Mouse (Mus musculus) hindbrain, embryonic 11.5 days (tissue): ENCODE data around the gene Myl12a. TPM values are rescaled to one million over a fixed set of nuclear protein-coding genes. Genes with fewer than 3 reads are reported as not detected.

Experiments used
- ATAC-seq: fragments of 200-750 bp; cut with Nextera tagmentation; 2 replicates; pipeline ENCODE4 v1.8.0; 2017; ENCODE audit warnings: mild to moderate bottlenecking, moderate TSS enrichment, moderate library complexity; ENCODE audit not compliant: low FRiP score
- DNase-seq: peaks from one replicate; pipeline ENCODE4 v3.0.0-alpha.2; 2015; ENCODE audit warnings: low spot score
- H3K27ac ChIP-seq: fragments of 300-500 bp; sonication (generic); 2 replicates; pipeline ENCODE4 v1.5.1; 2014; ENCODE audit warnings: mild to moderate bottlenecking, low read depth, low read length
- H3K27me3 ChIP-seq: fragments of 300-500 bp; sonication (generic); 2 replicates; pipeline ENCODE4 v1.6.1; 2014; ENCODE audit warnings: mild to moderate bottlenecking, low read length, moderate library complexity, mixed read lengths; ENCODE audit not compliant: control insufficient read depth, insufficient read depth
- H3K36me3 ChIP-seq: fragments of 300-500 bp; sonication (generic); 2 replicates; pipeline ENCODE4 v1.6.1; 2014; ENCODE audit warnings: mild to moderate bottlenecking, low read length, moderate library complexity, mixed read lengths; ENCODE audit not compliant: control insufficient read depth, insufficient read depth
- H3K4me1 ChIP-seq: fragments of 300-500 bp; sonication (generic); replicated peaks from 2 replicates; pipeline ENCODE4 v1.6.1; 2014; ENCODE audit warnings: low read length, mixed read lengths; ENCODE audit not compliant: control insufficient read depth, insufficient read depth
- H3K4me2 ChIP-seq: fragments of 300-500 bp; sonication (generic); replicated peaks from 2 replicates; pipeline ENCODE4 v1.6.1; 2014; ENCODE audit warnings: mild to moderate bottlenecking, low read depth, low read length
- H3K4me3 ChIP-seq: fragments of 300-500 bp; sonication (generic); 2 replicates; pipeline ENCODE4 v1.5.1; 2014; ENCODE audit warnings: low read depth, low read length
- H3K9ac ChIP-seq: fragments of 300-500 bp; sonication (generic); 2 replicates; pipeline ENCODE4 v1.6.1; 2014; ENCODE audit warnings: low read depth, low read length
- H3K9me3 ChIP-seq: fragments of 300-500 bp; sonication (generic); 2 replicates; pipeline ENCODE4 v1.6.1; 2016; ENCODE audit warnings: low read length; ENCODE audit not compliant: control insufficient read depth
- WGBS: fragments of 180-500 bp; shearing (Covaris S2); extraction: QIAGEN DNeasy Blood & Tissue Kit; methylation state at CpG from one replicate; pipeline ENCODE4 v1.1.7; 2014; 5-methylcytosine and 5-hydroxymethylcytosine counted together
- polyA plus RNA-seq: library from polyadenylated mRNA; unstranded; fragments of >200 nt; fragmentation: Nextera tagmentation; extraction: Ambion mirVana; gene quantifications from 2 replicates; pipeline ENCODE4 v1.2.1, GENCODE M21; 2014

The Myl12a gene
- polyA plus RNA-seq, 1 experiment from 2014 or later, result 472 TPM

DNA sequence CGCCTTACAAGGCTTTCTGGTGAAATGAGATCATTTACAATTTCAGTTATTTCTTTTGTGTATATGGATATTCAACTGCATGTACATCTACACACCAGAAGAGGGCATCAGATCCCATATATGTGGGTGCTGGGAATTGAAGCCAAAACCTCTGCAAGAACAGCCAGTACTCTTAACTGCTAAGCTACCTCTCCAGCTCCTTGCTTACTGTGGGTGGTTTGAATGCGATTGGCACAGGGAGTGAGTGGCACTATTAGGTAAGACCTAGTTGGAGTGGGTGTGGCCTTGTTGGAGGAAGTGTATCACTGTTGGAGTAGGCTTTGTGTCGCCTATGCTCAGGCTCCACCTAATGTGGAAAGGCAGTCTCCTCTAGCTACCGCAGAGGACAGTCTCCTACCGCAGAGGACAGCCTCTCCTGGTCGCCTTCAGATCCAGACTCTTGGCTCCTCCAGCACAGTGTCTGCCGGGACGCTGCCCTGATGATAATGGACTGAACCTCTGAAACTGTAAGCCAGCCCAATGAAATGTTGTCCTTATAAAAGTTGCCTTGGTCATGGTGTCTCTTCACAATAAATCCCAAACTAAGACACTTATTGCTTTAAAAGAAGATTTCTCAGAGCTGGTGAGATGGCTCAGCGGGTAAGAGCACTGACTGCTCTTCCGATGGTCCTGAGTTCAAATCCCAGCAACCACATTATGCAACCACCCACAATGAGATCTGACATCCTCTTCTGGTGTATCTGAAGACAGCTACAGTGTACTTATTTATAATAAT, 1.7 kb upstream of the Myl12a start:
- no peak for ATAC-seq
- Histone ChIP-seq H3K9me3 (no peaks in the 10 kb centered on the region), H3K27me3 (no peaks in the 10 kb centered on the region), H3K36me3 (no peaks in the 10 kb centered on the region), H3K9ac (no peak overlapping the region), H3K4me3 (no peak overlapping the region), H3K4me2 (no peak overlapping the region), H3K27ac (no peak overlapping the region), H3K4me1 (no peaks in the 10 kb centered on the region)
- 91% methylated on average over 10 of the region's 10 CpGs for WGBS
- DNase-seq, result no peak

DNA sequence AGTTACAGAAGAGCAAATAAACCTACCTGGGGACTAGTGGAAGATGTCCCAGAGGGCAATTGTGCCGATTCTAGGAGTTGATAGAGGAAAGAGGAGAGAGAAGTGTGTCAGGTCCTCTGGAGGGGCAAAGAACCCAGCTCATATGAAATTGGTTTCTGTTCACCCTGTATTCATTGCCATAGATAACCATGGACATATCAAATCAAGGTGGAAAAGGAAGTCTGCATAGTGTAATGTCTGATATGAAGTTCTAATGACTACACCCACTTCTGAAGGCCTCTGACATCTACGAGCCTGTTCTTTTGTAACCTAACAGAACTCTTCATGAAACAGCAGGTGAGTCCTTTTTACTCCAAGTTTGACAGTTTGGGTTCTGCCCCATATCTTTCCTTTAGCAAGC, 1.0 kb upstream of the Myl12a start:
- WGBS, result 94% methylated on average over 2 of the region's 2 CpGs
- Histone ChIP-seq H3K36me3 (no peaks in the 10 kb centered on the region), H3K9ac (no peak overlapping the region), H3K4me1 (no peaks in the 10 kb centered on the region), H3K4me2 (no peak overlapping the region), H3K4me3 (no peak overlapping the region), H3K27me3 (no peaks in the 10 kb centered on the region), H3K27ac (no peak overlapping the region), H3K9me3 (no peaks in the 10 kb centered on the region)
- DNase-seq (no peak), ATAC-seq (no peak)

DNA sequence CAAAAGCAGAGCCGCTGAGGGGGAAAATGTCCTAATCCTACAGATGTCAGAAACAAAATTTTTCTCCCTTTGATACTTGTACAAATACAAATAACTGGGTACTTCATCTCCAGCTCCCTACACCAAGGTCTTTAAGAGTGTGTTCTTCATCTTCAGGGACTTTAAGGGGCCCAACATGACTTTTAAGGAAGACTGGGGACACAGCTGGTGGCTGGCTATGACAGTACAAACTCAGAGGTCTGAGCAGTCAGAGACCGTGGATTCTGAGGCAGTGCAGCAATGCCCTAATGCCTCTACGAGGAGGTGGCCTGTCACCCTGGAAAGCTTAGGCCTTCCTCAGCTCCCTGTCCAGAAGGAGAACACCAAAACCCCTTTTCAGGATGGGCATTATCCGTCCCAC, 434 bp upstream of the Myl12a start:
- WGBS, result 71% methylated on average over 4 of the region's 4 CpGs
- no peaks in the 10 kb centered on the region for H3K9me3 ChIP-seq
- H3K36me3 ChIP-seq, result no peaks in the 10 kb centered on the region
- peak overlapping the region; percentile 38; the same call in 1 of the 2 replicates for H3K4me2 ChIP-seq
- H3K27me3 ChIP-seq, result no peaks in the 10 kb centered on the region
- no peaks in the 10 kb centered on the region for H3K4me1 ChIP-seq
- no peak overlapping the region for H3K9ac ChIP-seq
- H3K27ac ChIP-seq, result no peak overlapping the region
- DNase-seq (no peak), ATAC-seq (no peak)
- no peak overlapping the region for H3K4me3 ChIP-seq

DNA sequence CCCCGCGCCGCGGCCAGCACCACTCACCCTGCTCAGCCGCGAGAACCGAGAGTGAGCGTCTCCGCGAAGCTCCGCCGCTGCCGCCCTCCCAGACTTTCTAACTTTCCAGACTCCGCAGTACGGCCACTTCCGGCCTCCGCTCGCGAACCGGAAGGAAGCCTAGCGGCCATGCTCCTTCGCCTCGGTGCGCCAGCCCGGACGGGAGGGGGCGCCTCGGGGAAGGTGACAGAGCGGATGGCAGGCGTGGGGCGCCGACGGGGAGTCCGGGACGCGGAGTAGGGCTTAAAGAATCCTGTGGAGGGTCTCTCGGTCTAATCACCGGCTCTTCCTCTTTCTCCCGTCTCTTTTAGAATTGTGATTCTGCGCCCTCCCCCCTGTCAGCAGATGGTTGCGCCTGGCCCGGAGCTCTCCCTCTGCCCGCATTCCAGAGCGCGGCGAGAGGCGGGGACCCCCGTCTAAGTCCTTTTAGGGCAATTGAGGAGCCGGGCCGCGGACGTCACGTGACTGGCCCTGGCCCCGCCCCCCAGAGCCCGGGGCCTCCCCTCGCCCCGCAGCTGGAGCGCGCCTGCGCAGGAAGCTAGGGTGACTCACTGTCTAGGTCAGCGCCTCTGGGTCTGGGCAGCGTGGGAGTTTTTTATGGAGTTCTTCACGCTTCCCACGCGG, 466 bp downstream of the Myl12a start, which contains the start of gene Myom1:
Gene Myom1, plus strand, starts transcription at position 553 of the 663 bp plus-strand sequence.
- H3K4me2 ChIP-seq, result peak within 1 kb of the TSS; percentile 52
- ATAC-seq (peak; percentile 97), DNase-seq (peak; percentile 99)
- H3K36me3 ChIP-seq, result no peaks in the 10 kb centered on the region
- H3K27me3 ChIP-seq, result no peaks in the 10 kb centered on the region
- H3K9me3 ChIP-seq, result no peaks in the 10 kb centered on the region
- H3K27ac ChIP-seq, result peak within 1 kb of the TSS; percentile 93
- H3K4me1 ChIP-seq, result no peaks in the 10 kb centered on the region
- peak within 1 kb of the TSS; percentile 81 for H3K4me3 ChIP-seq
- WGBS, result under 1% methylated on average over 64 of the region's 65 CpGs
- peak within 1 kb of the TSS; percentile 77 for H3K9ac ChIP-seq

DNA sequence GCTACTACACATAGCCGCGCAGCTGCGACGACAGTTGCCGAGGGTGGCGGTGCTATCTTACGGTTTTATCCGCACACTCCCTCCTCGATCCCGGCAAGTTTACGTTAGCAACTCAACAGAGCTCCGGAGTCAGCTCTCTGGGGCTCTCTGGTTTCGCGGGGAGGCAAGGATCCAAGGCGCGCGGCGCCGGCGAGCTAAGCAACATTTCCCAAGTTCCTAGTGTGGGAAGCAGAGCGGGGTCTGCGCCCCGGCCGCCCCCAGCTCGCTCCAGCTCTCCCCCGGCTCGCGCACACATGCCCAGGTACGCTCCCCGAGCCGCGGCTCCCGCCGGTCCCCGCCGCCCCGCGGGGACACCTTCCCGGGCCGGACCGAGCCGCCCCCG, 988 bp downstream of the Myl12a start:
- peak overlapping the region; percentile 52 for H3K4me2 ChIP-seq
- peak overlapping the region; percentile 81 for H3K4me3 ChIP-seq
- peak overlapping the region; percentile 77 for H3K9ac ChIP-seq
- H3K36me3 ChIP-seq, result no peaks in the 10 kb centered on the region
- no peaks in the 10 kb centered on the region for H3K4me1 ChIP-seq
- no peaks in the 10 kb centered on the region for H3K9me3 ChIP-seq
- no peaks in the 10 kb centered on the region for H3K27me3 ChIP-seq
- ATAC-seq (no peak; the same call in 1 of the 2 replicates), DNase-seq (no peak)
- WGBS, result under 1% methylated on average over 41 of the region's 43 CpGs
- peak overlapping the region; percentile 93 for H3K27ac ChIP-seq

DNA sequence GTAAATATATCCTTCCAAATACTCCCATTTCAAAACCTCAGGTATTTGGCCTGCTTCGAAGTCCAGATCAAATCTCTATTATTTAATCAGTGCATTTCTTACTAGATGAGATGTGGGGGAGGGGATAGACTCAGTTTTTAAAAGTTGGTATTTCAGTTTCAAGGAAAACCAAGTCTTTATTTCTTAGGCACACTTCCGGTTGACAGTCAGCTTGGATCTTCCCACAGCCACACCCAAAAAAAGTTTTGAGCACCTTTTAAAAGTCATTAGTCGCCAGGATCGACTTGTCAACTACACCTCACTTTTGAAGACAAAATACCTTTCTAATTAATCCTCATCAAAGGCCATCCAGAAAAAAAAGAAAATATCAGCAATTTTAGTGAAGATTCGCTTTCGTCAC, 1.6 kb downstream of the Myl12a start:
- Histone ChIP-seq H3K36me3 (no peaks in the 10 kb centered on the region), H3K4me3 (peak overlapping the region; percentile 81), H3K27me3 (no peaks in the 10 kb centered on the region), H3K9ac (no peak overlapping the region; the same call in 1 of the 2 replicates), H3K27ac (no peak overlapping the region), H3K9me3 (no peaks in the 10 kb centered on the region), H3K4me1 (no peaks in the 10 kb centered on the region), H3K4me2 (peak overlapping the region; percentile 52)
- 17% methylated on average over 6 of the region's 6 CpGs for WGBS
- DNase-seq (no peak), ATAC-seq (no peak)

DNA sequence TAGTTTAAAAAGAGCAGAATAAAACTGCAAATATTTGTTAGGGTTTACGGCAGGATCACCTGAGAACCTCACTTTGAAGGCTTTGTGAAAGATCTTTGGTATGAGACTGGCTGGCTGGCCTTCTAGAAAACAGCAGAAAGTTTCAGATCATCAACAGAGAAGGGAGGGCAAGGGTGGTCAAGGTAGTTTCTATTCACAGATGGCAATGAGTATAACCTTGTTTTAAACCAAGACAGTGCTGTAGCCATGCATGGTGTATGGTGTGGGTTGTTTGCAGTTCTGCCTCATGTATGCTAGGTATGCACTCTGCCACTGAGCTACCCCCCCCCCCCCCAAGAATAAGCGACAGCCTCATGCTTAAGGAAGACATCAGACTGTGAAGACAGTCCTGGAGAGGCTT, 2.4 kb downstream of the Myl12a start:
- H3K4me3 ChIP-seq, result no peak overlapping the region
- H3K9me3 ChIP-seq, result no peaks in the 10 kb centered on the region
- no peaks in the 10 kb centered on the region for H3K27me3 ChIP-seq
- 0 out of 2 replicates have a peak, but pooled peaks cover 2% of the 10 kb centered on the region for H3K36me3 ChIP-seq
- DNase-seq, result no peak
- no peak overlapping the region for H3K27ac ChIP-seq
- H3K4me2 ChIP-seq, result no peak overlapping the region
- ATAC-seq, result no peak
- 71% methylated on average over 2 of the region's 2 CpGs for WGBS
- no peaks in the 10 kb centered on the region for H3K4me1 ChIP-seq
- H3K9ac ChIP-seq, result no peak overlapping the region

DNA sequence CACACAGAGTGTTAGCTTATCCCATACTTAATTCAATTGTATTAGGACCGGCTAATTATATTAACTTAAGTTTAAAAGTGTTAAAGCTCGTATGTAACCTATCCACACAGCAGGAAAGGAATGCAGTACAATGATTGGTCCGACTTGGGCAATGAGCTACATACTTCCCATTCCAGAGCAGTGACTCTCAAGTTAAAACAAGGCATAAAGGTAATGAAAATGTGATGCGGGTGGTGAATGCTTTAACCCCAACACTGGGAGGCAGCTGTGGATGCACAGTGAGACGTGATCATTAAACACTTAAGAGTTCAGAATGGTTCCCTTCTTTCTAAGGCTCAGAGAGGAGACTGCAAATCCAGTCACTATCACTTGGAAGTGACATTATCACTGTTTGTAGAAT, 3.5 kb downstream of the Myl12a start:
- no peak for ATAC-seq

More for the DNA sequence above, 3.5 kb downstream of the Myl12a start:
- Histone ChIP-seq H3K27me3 (no peaks in the 10 kb centered on the region), H3K4me1 (no peaks in the 10 kb centered on the region), H3K36me3 (0 out of 2 replicates have a peak, but pooled peaks cover 2% of the 10 kb centered on the region), H3K9me3 (no peaks in the 10 kb centered on the region), H3K4me3 (no peak overlapping the region), H3K9ac (no peak overlapping the region), H3K4me2 (no peak overlapping the region), H3K27ac (no peak overlapping the region)
- 72% methylated on average over 5 of the region's 5 CpGs for WGBS
- DNase-seq, result no peak
